Mouse (Mus musculus) lung, adult 2 months (tissue): ENCODE measurements around the gene Uspl1.

Experiments
- CTCF ChIP-seq: fragments of 200-500 bp; IDR thresholded peaks from 2 replicates; pipeline ENCODE4 v1.5.1; 2011; ENCODE audit warnings: mild to moderate bottlenecking, low read length, control low read depth; ENCODE audit not compliant: insufficient read depth
- POLR2A ChIP-seq: fragments of 200-500 bp; IDR thresholded peaks from 2 replicates; pipeline ENCODE4 v1.6.1; 2011; ENCODE audit warnings: low read depth, mild to moderate bottlenecking, control low read depth, low read length, borderline replicate concordance; ENCODE audit errors: extremely low read depth

GRCm38 (mm10) chr5:149184844-149185186 is 665 bp downstream of the Uspl1 start:
- TF ChIP-seq CTCF (no peak), POLR2A (no peak)
